Mouse (Mus musculus) bone marrow, adult 2 months (tissue): Measurements from ENCODE around the gene Cdkl3.

ENCODE experiments used
- CTCF ChIP-seq: fragments of 200-500 bp; IDR thresholded peaks from 2 replicates; pipeline ENCODE4 v1.5.1; 2011; ENCODE audit warnings: low read length, control low read depth; ENCODE audit not compliant: control insufficient read depth, insufficient read depth
- POLR2A ChIP-seq: fragments of 200-500 bp; IDR thresholded peaks from 2 replicates; pipeline ENCODE4 v1.6.1; 2011; ENCODE audit warnings: low read depth, mild to moderate bottlenecking, control low read depth, low read length, borderline replicate concordance; ENCODE audit not compliant: control insufficient read depth

GRCm38 (mm10) chr11:51961761-51962160 lies 42.3 kb upstream of the Cdkl3 start:
- TF ChIP-seq CTCF: no peak
- no peak for TF ChIP-seq POLR2A
